Mouse (Mus musculus): ENCODE measurements around the gene Arl14. TPM values are rescaled to one million over a fixed set of nuclear protein-coding genes. Genes with fewer than 3 reads are reported as not detected.

Arl14 gene
- polyA plus RNA-seq, 1 experiment from 2014 or later, result not detected

GRCm38 (mm10) chr3:69205266-69206054 lies 16.8 kb upstream of the Arl14 start:
- Histone ChIP-seq H3K9me3 (ENCODE audit: control insufficient read depth, low read length) (no peaks in the 10 kb centered on the region), H3K27ac (replicated peaks; ENCODE audit: low read depth, low read length) (no peak overlapping the region), H3K4me1 (ENCODE audit: control insufficient read depth, insufficient read depth, low read length) (no peaks in the 10 kb centered on the region), H3K4me2 (ENCODE audit: low read depth, severe bottlenecking) (no peak overlapping the region), H3K4me3 (ENCODE audit: low read depth, low read length) (no peak overlapping the region), H3K27me3 (ENCODE audit: control insufficient read depth, insufficient read depth, low read length) (no peaks in the 10 kb centered on the region), H3K9ac (ENCODE audit: low read length) (no peak overlapping the region), H3K36me3 (ENCODE audit: control insufficient read depth, insufficient read depth, low read length) (no peaks in the 10 kb centered on the region)
- DNase-seq (ENCODE audit: low spot score), result no peak
- no peak for ATAC-seq (ENCODE audit: insufficient number of reproducible peaks, low FRiP score, low TSS enrichment, low read depth)
- 64% methylated on average over 7 of the region's 7 CpGs for WGBS

- Histone ChIP-seq H3K36me3 (ENCODE audit: control insufficient read depth, insufficient read depth, low read length) (no peaks in the 10 kb centered on the region), H3K27me3 (ENCODE audit: control insufficient read depth, insufficient read depth, low read length) (no peaks in the 10 kb centered on the region), H3K27ac (replicated peaks; ENCODE audit: low read depth, low read length) (no peak overlapping the region), H3K9me3 (ENCODE audit: control insufficient read depth, low read length) (no peaks in the 10 kb centered on the region), H3K4me2 (ENCODE audit: low read depth, severe bottlenecking) (no peak overlapping the region), H3K9ac (ENCODE audit: low read length) (no peak overlapping the region), H3K4me3 (ENCODE audit: low read depth, low read length) (no peak overlapping the region), H3K4me1 (ENCODE audit: control insufficient read depth, insufficient read depth, low read length) (no peaks in the 10 kb centered on the region)
- DNase-seq (ENCODE audit: low spot score) (no peak), ATAC-seq (ENCODE audit: insufficient number of reproducible peaks, low FRiP score, low TSS enrichment, low read depth) (no peak)
- WGBS, result 90% methylated on average over 10 of the region's 10 CpGs
Observed at GRCm38 (mm10) chr3:69206193-69206893, 15.9 kb upstream of the Arl14 start.

- H3K9me3 ChIP-seq (ENCODE audit: control insufficient read depth, low read length), result no peaks in the 10 kb centered on the region
- no peak overlapping the region for H3K4me3 ChIP-seq (ENCODE audit: low read depth, low read length)
- no peaks in the 10 kb centered on the region for H3K4me1 ChIP-seq (ENCODE audit: control insufficient read depth, insufficient read depth, low read length)
- H3K9ac ChIP-seq (ENCODE audit: low read length), result no peak overlapping the region
- H3K4me2 ChIP-seq (ENCODE audit: low read depth, severe bottlenecking), result no peak overlapping the region
- 68% methylated on average over 12 of the region's 12 CpGs for WGBS
- no peak for ATAC-seq (ENCODE audit: insufficient number of reproducible peaks, low FRiP score, low TSS enrichment, low read depth)
- H3K36me3 ChIP-seq (ENCODE audit: control insufficient read depth, insufficient read depth, low read length), result no peaks in the 10 kb centered on the region
- no peak overlapping the region for H3K27ac ChIP-seq (replicated peaks; ENCODE audit: low read depth, low read length)
- DNase-seq (ENCODE audit: low spot score), result peak; percentile 49
- H3K27me3 ChIP-seq (ENCODE audit: control insufficient read depth, insufficient read depth, low read length), result no peaks in the 10 kb centered on the region
Observed at GRCm38 (mm10) chr3:69208441-69209309, 13.5 kb upstream of the Arl14 start.

- H3K9me3 ChIP-seq (ENCODE audit: control insufficient read depth, low read length), result no peaks in the 10 kb centered on the region
- DNase-seq (ENCODE audit: low spot score), result no peak
- no peaks in the 10 kb centered on the region for H3K27me3 ChIP-seq (ENCODE audit: control insufficient read depth, insufficient read depth, low read length)
- ATAC-seq (ENCODE audit: insufficient number of reproducible peaks, low FRiP score, low TSS enrichment, low read depth), result no peak
- WGBS, result 83% methylated on average over 2 of the region's 2 CpGs
- H3K4me1 ChIP-seq (ENCODE audit: control insufficient read depth, insufficient read depth, low read length), result no peaks in the 10 kb centered on the region
- H3K36me3 ChIP-seq (ENCODE audit: control insufficient read depth, insufficient read depth, low read length), result no peaks in the 10 kb centered on the region
- no peak overlapping the region for H3K27ac ChIP-seq (replicated peaks; ENCODE audit: low read depth, low read length)
- H3K4me2 ChIP-seq (ENCODE audit: low read depth, severe bottlenecking), result no peak overlapping the region
- no peak overlapping the region for H3K4me3 ChIP-seq (ENCODE audit: low read depth, low read length)
- H3K9ac ChIP-seq (ENCODE audit: low read length), result no peak overlapping the region
Observed at GRCm38 (mm10) chr3:69212246-69212645, 10.0 kb upstream of the Arl14 start.

- Histone ChIP-seq H3K9me3 (ENCODE audit: control insufficient read depth, low read length) (no peaks in the 10 kb centered on the region), H3K27me3 (ENCODE audit: control insufficient read depth, insufficient read depth, low read length) (no peaks in the 10 kb centered on the region), H3K9ac (ENCODE audit: low read length) (no peak overlapping the region), H3K4me3 (ENCODE audit: low read depth, low read length) (no peak overlapping the region), H3K36me3 (ENCODE audit: control insufficient read depth, insufficient read depth, low read length) (no peaks in the 10 kb centered on the region), H3K27ac (replicated peaks; ENCODE audit: low read depth, low read length) (no peak overlapping the region), H3K4me2 (ENCODE audit: low read depth, severe bottlenecking) (no peak overlapping the region), H3K4me1 (ENCODE audit: control insufficient read depth, insufficient read depth, low read length) (no peaks in the 10 kb centered on the region)
- ATAC-seq (ENCODE audit: insufficient number of reproducible peaks, low FRiP score, low TSS enrichment, low read depth) (no peak), DNase-seq (ENCODE audit: low spot score) (no peak)
- 85% methylated on average over 5 of the region's 5 CpGs for WGBS
Observed at GRCm38 (mm10) chr3:69213465-69213864, 8.8 kb upstream of the Arl14 start.

- Histone ChIP-seq H3K4me3 (ENCODE audit: low read depth, low read length) (no peak overlapping the region), H3K9me3 (ENCODE audit: control insufficient read depth, low read length) (no peaks in the 10 kb centered on the region)
- 86% methylated on average over 5 of the region's 5 CpGs for WGBS
Observed at GRCm38 (mm10) chr3:69214566-69214965, 7.7 kb upstream of the Arl14 start.

GRCm38 (mm10) chr3:69222502-69222900 lies 282 bp downstream of the Arl14 start:
- Histone ChIP-seq H3K27ac (replicated peaks; ENCODE audit: low read depth, low read length) (no peak overlapping the region), H3K4me2 (ENCODE audit: low read depth, severe bottlenecking) (no peak overlapping the region), H3K9me3 (ENCODE audit: control insufficient read depth, low read length) (no peaks in the 10 kb centered on the region), H3K27me3 (ENCODE audit: control insufficient read depth, insufficient read depth, low read length) (no peaks in the 10 kb centered on the region), H3K9ac (ENCODE audit: low read length) (no peak overlapping the region), H3K4me1 (ENCODE audit: control insufficient read depth, insufficient read depth, low read length) (no peaks in the 10 kb centered on the region), H3K36me3 (ENCODE audit: control insufficient read depth, insufficient read depth, low read length) (no peaks in the 10 kb centered on the region), H3K4me3 (ENCODE audit: low read depth, low read length) (no peak overlapping the region)
- no peak for ATAC-seq (ENCODE audit: insufficient number of reproducible peaks, low FRiP score, low TSS enrichment, low read depth)
- DNase-seq (ENCODE audit: low spot score), result no peak
- WGBS, result 92% methylated on average over 14 of the region's 14 CpGs

More at GRCm38 (mm10) chr3:69214566-69214965, 7.7 kb upstream of the Arl14 start:
- Histone ChIP-seq H3K27me3 (ENCODE audit: control insufficient read depth, insufficient read depth, low read length) (no peaks in the 10 kb centered on the region), H3K27ac (replicated peaks; ENCODE audit: low read depth, low read length) (no peak overlapping the region), H3K36me3 (ENCODE audit: control insufficient read depth, insufficient read depth, low read length) (no peaks in the 10 kb centered on the region), H3K9ac (ENCODE audit: low read length) (no peak overlapping the region), H3K4me2 (ENCODE audit: low read depth, severe bottlenecking) (no peak overlapping the region), H3K4me1 (ENCODE audit: control insufficient read depth, insufficient read depth, low read length) (no peaks in the 10 kb centered on the region)
- ATAC-seq (ENCODE audit: insufficient number of reproducible peaks, low FRiP score, low TSS enrichment, low read depth), result no peak
- DNase-seq (ENCODE audit: low spot score), result no peak

- H3K36me3 ChIP-seq (ENCODE audit: control insufficient read depth, insufficient read depth, low read length), result no peaks in the 10 kb centered on the region
- no peaks in the 10 kb centered on the region for H3K9me3 ChIP-seq (ENCODE audit: control insufficient read depth, low read length)
- H3K4me1 ChIP-seq (ENCODE audit: control insufficient read depth, insufficient read depth, low read length), result no peaks in the 10 kb centered on the region
- H3K4me3 ChIP-seq (ENCODE audit: low read depth, low read length), result no peak overlapping the region
- H3K4me2 ChIP-seq (ENCODE audit: low read depth, severe bottlenecking), result no peak overlapping the region
- no peak overlapping the region for H3K27ac ChIP-seq (replicated peaks; ENCODE audit: low read depth, low read length)
- DNase-seq (ENCODE audit: low spot score), result no peak
- H3K9ac ChIP-seq (ENCODE audit: low read length), result no peak overlapping the region
- WGBS, result 92% methylated on average over 7 of the region's 7 CpGs
- no peak for ATAC-seq (ENCODE audit: insufficient number of reproducible peaks, low FRiP score, low TSS enrichment, low read depth)
- no peaks in the 10 kb centered on the region for H3K27me3 ChIP-seq (ENCODE audit: control insufficient read depth, insufficient read depth, low read length)
Observed at GRCm38 (mm10) chr3:69222987-69223386, 768 bp downstream of the Arl14 start.
